16 mouse cellular contexts compared by ENCODE assay signal in genomic region chr3:84004330-84005090, GRCm38 (mm10). TPM values are rescaled to one million over a fixed set of nuclear protein-coding genes. Genes with fewer than 3 reads are reported as not detected.
A peak's percentile ranks its signal among the peaks of the same experiment; 100 is the strongest.
DNase-seq lines count a peak whose midpoint lies in the region; ATAC-seq and TF ChIP-seq lines count a peak whose summit lies in the region.
"Had no signal": no experiment of that assay in that cellular context is flagged by ENCODE, and none has a peak within 500 bp of the region (broad histone marks: within the 10 kb centered on the region; RNA-seq: fewer than 3 reads in every experiment).

No protein-coding gene starts in this region.

- peak; percentile 64 for DNase-seq in embryonic facial prominence, embryonic 11.5 days (ENCODE audit: low spot score)
- DNase-seq in embryonic facial prominence, embryonic 10.5 days (ENCODE audit: low spot score) = no peak
- DNase-seq in lung, postnatal 36 days = no peak
- no peak for DNase-seq in frontal cortex, postnatal 10 days (ENCODE audit: low spot score in 2 of 2)
- DNase-seq: cerebellum, adult 11 months; heart, adult 18-20 months; liver, postnatal 0 days had no signal

- H3K4me3 ChIP-seq in embryonic facial prominence, embryonic 11.5 days (ENCODE audit: low read depth, low read length) = no peak overlapping the region
- H3K4me3 ChIP-seq in embryonic facial prominence, embryonic 10.5 days = no peak overlapping the region
- no peak overlapping the region for H3K4me3 ChIP-seq in lung, embryonic 16.5 days (ENCODE audit: low read length)
- no peak overlapping the region for H3K4me3 ChIP-seq in embryonic fibroblast, embryonic 13.5 days (ENCODE audit: insufficient read depth, low read length)
- H3K4me3 ChIP-seq in heart, embryonic 11.5 days (ENCODE audit: low read depth, low read length) = no peak overlapping the region
- H3K4me3 ChIP-seq: hindbrain, embryonic 13.5 days; layer of hippocampus, adult 2 months; midbrain, embryonic 10.5 days had no signal

- no peak overlapping the region for H3K9ac ChIP-seq in embryonic facial prominence, embryonic 11.5 days (replicated peaks; ENCODE audit: low read length)
- no peak overlapping the region for H3K9ac ChIP-seq in lung, embryonic 16.5 days (ENCODE audit: low read length)
- no peak overlapping the region for H3K9ac ChIP-seq in heart, embryonic 11.5 days (ENCODE audit: low read depth, low read length)
- H3K9ac ChIP-seq: hindbrain, embryonic 13.5 days; liver, postnatal 0 days had no signal

- TF ChIP-seq POLR2A in embryonic fibroblast, embryonic 13.5 days (IDR thresholded peaks at IDR 0.05; ENCODE audit: low read depth, low read length) = no peak

- no peaks in the 10 kb centered on the region for H3K27me3 ChIP-seq in embryonic facial prominence, embryonic 11.5 days (ENCODE audit: control insufficient read depth, insufficient read depth, low read length)
- no peaks in the 10 kb centered on the region for H3K27me3 ChIP-seq in embryonic facial prominence, embryonic 10.5 days (replicated peaks; ENCODE audit: low read depth, poor library complexity, severe bottlenecking)
- H3K27me3 ChIP-seq in lung, embryonic 16.5 days (ENCODE audit: control insufficient read depth, insufficient read depth, low read depth, low read length) = no peaks in the 10 kb centered on the region
- no peaks in the 10 kb centered on the region for H3K27me3 ChIP-seq in heart, embryonic 11.5 days (ENCODE audit: control insufficient read depth, insufficient read depth, low read length)
- H3K27me3 ChIP-seq: CH12.LX; hindbrain, embryonic 13.5 days had no signal

- 26% methylated on average over 2 of the region's 2 CpGs for WGBS in embryonic facial prominence, embryonic 11.5 days
- WGBS in embryonic facial prominence, embryonic 10.5 days = 39% methylated on average over 2 of the region's 2 CpGs
- 34% methylated on average over 2 of the region's 2 CpGs for WGBS in lung, embryonic 16.5 days
- 67% methylated on average over 2 of the region's 2 CpGs for WGBS in heart, embryonic 11.5 days (ENCODE audit: insufficient replicate concordance)

- no peak for TF ChIP-seq CTCF in embryonic fibroblast, embryonic 13.5 days (IDR thresholded peaks at IDR 0.05; ENCODE audit: borderline replicate concordance, insufficient read depth, low read length)

- no peaks in the 10 kb centered on the region for H3K36me3 ChIP-seq in embryonic facial prominence, embryonic 11.5 days (replicated peaks; ENCODE audit: control insufficient read depth, insufficient read depth, low read depth, low read length)
- H3K36me3 ChIP-seq in embryonic facial prominence, embryonic 10.5 days (replicated peaks) = peaks cover 45% of the 10 kb centered on the region
- H3K36me3 ChIP-seq in lung, embryonic 16.5 days (ENCODE audit: control insufficient read depth, insufficient read depth, low read length) = no peaks in the 10 kb centered on the region
- H3K36me3 ChIP-seq in heart, embryonic 11.5 days (ENCODE audit: control insufficient read depth, insufficient read depth, low read length) = no peaks in the 10 kb centered on the region

- no peaks in the 10 kb centered on the region for H3K9me3 ChIP-seq in embryonic facial prominence, embryonic 11.5 days (replicated peaks; ENCODE audit: control insufficient read depth, low read length)
- H3K9me3 ChIP-seq in embryonic facial prominence, embryonic 10.5 days = no peaks in the 10 kb centered on the region
- H3K9me3 ChIP-seq in lung, embryonic 16.5 days (ENCODE audit: control insufficient read depth, low read length) = no peaks in the 10 kb centered on the region
- no peaks in the 10 kb centered on the region for H3K9me3 ChIP-seq in heart, embryonic 11.5 days (replicated peaks; ENCODE audit: control insufficient read depth, low read length)
- H3K9me3 ChIP-seq: hindbrain, embryonic 13.5 days; midbrain, embryonic 10.5 days had no signal

- H3K4me1 ChIP-seq in embryonic facial prominence, embryonic 11.5 days (ENCODE audit: control insufficient read depth, insufficient read depth, low read length) = no peaks in the 10 kb centered on the region
- H3K4me1 ChIP-seq in embryonic facial prominence, embryonic 10.5 days = peaks cover 28% of the 10 kb centered on the region
- peaks cover 11% of the 10 kb centered on the region for H3K4me1 ChIP-seq in lung, embryonic 16.5 days (replicated peaks; ENCODE audit: control insufficient read depth, insufficient read depth, low read length)
- H3K4me1 ChIP-seq in embryonic fibroblast, embryonic 13.5 days (ENCODE audit: control insufficient read depth, insufficient read depth, low read length) = peaks cover 10% of the 10 kb centered on the region
- H3K4me1 ChIP-seq in heart, embryonic 11.5 days (ENCODE audit: control insufficient read depth, insufficient read depth, low read length) = peaks cover 13% of the 10 kb centered on the region

- no peak for ATAC-seq in embryonic facial prominence, embryonic 11.5 days (replicated peaks; ENCODE audit: insufficient number of reproducible peaks, low FRiP score, low TSS enrichment, low read depth)
- ATAC-seq in lung, embryonic 16.5 days (ENCODE audit: low read depth) = peak; percentile 78
- ATAC-seq in heart, embryonic 11.5 days (replicated peaks; ENCODE audit: insufficient number of reproducible peaks, low FRiP score, low TSS enrichment) = no peak
- ATAC-seq: intestine, postnatal 0 days; liver, postnatal 0 days had no signal

- H3K27ac ChIP-seq in embryonic facial prominence, embryonic 11.5 days (replicated peaks; ENCODE audit: low read depth, low read length) = no peak overlapping the region
- no peak overlapping the region for H3K27ac ChIP-seq in embryonic facial prominence, embryonic 10.5 days (replicated peaks)
- H3K27ac ChIP-seq in lung, embryonic 16.5 days (ENCODE audit: low read length) = peak overlapping the region; percentile 44
- peak overlapping the region; percentile 45; the same call in 1 of the 2 replicates for H3K27ac ChIP-seq in embryonic fibroblast, embryonic 13.5 days (ENCODE audit: insufficient read depth, low read length)
- no peak overlapping the region for H3K27ac ChIP-seq in heart, embryonic 11.5 days (ENCODE audit: low read depth, low read length)
- H3K27ac ChIP-seq: hindbrain, embryonic 13.5 days; layer of hippocampus, adult 2 months; midbrain, embryonic 10.5 days; stomach, postnatal 0 days had no signal

- H3K4me2 ChIP-seq in embryonic facial prominence, embryonic 11.5 days (ENCODE audit: low read depth, low read length) = no peak overlapping the region
- no peak overlapping the region for H3K4me2 ChIP-seq in lung, embryonic 16.5 days (ENCODE audit: low read depth, low read length)
- no peak overlapping the region for H3K4me2 ChIP-seq in heart, embryonic 11.5 days
- H3K4me2 ChIP-seq: hindbrain, embryonic 13.5 days had no signal

RNA-seq across cellular contexts. Expression of gene Tmem131l, which starts 35.5 kb away (rescaled TPM):
- 83.2 and 84.2 TPM in 2 replicates for polyA plus RNA-seq in embryonic facial prominence, embryonic 11.5 days (2014; fragmentation: Nextera tagmentation; extraction: Ambion mirVana)
- polyA plus RNA-seq in embryonic facial prominence, embryonic 10.5 days (2016; fragmentation: Nextera tagmentation; extraction: Ambion mirVana) = 82.6 and 84.7 TPM in 2 replicates
- 46.4 and 47.0 TPM in 2 replicates for polyA plus RNA-seq in lung, embryonic 16.5 days (2015; fragmentation: Nextera tagmentation; extraction: Ambion mirVana)
- 11.6 and 22.6 TPM in 2 replicates for polyA plus RNA-seq in embryonic fibroblast, embryonic 13.5 days (2011; ENCODE audit: insufficient read length, low read depth, missing spikeins)
- polyA plus RNA-seq in heart, embryonic 11.5 days (2014; fragmentation: Nextera tagmentation; extraction: Ambion mirVana) = 27.8 and 35.0 TPM in 2 replicates

Comparison
In these comparisons a context has a peak if more than half of its experiments do, and no peak if none do; other contexts are left out.
1. H3K27ac ChIP-seq: peak in lung, embryonic 16.5 days (single experiment) and embryonic fibroblast, embryonic 13.5 days (single experiment); none in embryonic facial prominence, embryonic 11.5 days (single experiment), embryonic facial prominence, embryonic 10.5 days (single experiment) and heart, embryonic 11.5 days (single experiment).